Mouse (Mus musculus): ENCODE measurements around the gene Ccdc40. TPM values are rescaled to one million over a fixed set of nuclear protein-coding genes. Genes with fewer than 3 reads are reported as not detected.
A peak's percentile ranks its signal among the peaks of the same experiment; 100 is the strongest.

The Ccdc40 gene
- polyA plus RNA-seq, 1 experiment = 0.81 TPM

DNA sequence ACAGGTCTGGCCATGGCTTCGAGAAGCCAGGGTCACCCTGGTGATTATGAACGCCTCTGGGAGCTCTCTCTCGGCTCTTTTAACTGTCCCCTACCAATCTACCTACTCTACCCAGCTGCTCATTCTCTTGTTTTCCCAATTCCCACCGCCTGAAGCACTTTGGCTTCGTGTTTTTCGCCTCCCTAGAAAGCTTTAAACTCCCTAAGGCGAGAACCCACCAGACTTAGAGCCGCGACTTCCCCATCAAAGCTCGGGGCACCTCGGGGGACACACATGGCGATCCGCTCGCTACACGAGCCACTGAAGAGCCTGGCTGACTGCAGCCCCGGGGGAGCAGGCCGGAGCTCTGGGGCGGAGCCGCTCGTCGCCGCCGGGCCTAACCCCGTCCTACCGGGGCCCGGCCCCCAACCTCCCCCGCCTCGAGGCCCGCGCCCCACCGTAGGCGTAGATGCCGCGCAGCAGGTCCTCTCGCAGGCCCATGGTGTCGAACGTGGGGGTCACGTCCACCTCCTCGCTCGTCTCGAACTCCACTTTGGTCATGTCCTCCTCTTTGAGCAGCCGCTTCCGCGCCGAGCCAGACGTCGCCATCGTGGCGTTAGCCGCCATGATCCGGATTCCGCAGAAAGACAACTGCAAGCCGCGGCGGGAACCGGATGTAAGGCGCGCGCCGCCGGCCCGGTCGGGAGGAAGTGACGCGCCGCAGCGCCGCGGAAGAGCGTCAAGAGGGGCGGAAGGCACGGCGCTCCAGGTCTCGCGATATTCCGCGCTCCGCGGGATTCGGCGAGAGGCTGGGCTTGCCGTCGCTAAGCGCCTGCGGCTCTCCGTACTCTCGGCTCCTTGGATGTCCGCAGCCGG is 71.2 kb downstream of the Ccdc40 start, which contains the start of gene Eif4a3:
Gene Eif4a3, minus strand, starts transcription at position 699 of the 855 bp plus-strand sequence.
- Histone ChIP-seq H3K4me1 (ENCODE audit: control insufficient read depth, insufficient read depth, low read length) (0 out of 2 replicates have a peak, but pooled peaks cover 2% of the 10 kb centered on the region), H3K4me3 (ENCODE audit: insufficient read depth, low read length) (peak within 1 kb of the TSS; percentile 99), H3K27ac (ENCODE audit: insufficient read depth, low read length) (peak within 1 kb of the TSS; percentile 83)
- no peak for TF ChIP-seq CTCF (IDR thresholded peaks at IDR 0.05; ENCODE audit: borderline replicate concordance, insufficient read depth, low read length)
- peak; percentile 73 for TF ChIP-seq POLR2A (IDR thresholded peaks at IDR 0.05; ENCODE audit: low read depth, low read length)

- H3K4me1 ChIP-seq (ENCODE audit: control insufficient read depth, insufficient read depth, low read length) = 0 out of 2 replicates have a peak, but pooled peaks cover 2% of the 10 kb centered on the region
- TF ChIP-seq POLR2A (IDR thresholded peaks at IDR 0.05; ENCODE audit: low read depth, low read length) = no peak
- no peak for TF ChIP-seq CTCF (IDR thresholded peaks at IDR 0.05; ENCODE audit: borderline replicate concordance, insufficient read depth, low read length)
- peak overlapping the region; percentile 83 for H3K27ac ChIP-seq (ENCODE audit: insufficient read depth, low read length)
- H3K4me3 ChIP-seq (ENCODE audit: insufficient read depth, low read length) = peak overlapping the region; percentile 99
Observed at GRCm38 (mm10) chr11:119300246-119300935, 72.0 kb downstream of the Ccdc40 start.

DNA sequence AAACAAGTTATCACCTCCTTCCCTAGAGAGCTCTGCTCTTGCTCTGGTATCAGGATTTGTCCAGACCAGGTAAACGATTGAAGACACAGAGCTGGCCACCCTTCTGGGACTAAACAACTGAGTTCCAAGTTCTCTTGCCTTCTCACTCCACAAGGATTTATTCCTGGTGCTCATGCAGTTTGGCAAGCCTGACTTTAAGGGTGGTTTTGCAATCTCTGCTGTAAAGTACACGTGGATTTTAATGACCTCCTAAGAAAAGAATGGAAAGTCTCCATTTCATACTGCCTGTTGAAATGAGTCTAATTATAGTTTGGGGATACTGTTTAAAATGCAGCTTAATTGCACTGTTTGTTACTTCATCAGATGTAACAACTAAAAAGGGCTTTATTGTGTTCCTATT is 72.6 kb downstream of the Ccdc40 start:
- Histone ChIP-seq H3K4me3 (ENCODE audit: insufficient read depth, low read length) (no peak overlapping the region), H3K27ac (ENCODE audit: insufficient read depth, low read length) (no peak overlapping the region), H3K4me1 (ENCODE audit: control insufficient read depth, insufficient read depth, low read length) (0 out of 2 replicates have a peak, but pooled peaks cover 2% of the 10 kb centered on the region)
- no peak for TF ChIP-seq CTCF (IDR thresholded peaks at IDR 0.05; ENCODE audit: borderline replicate concordance, insufficient read depth, low read length)
- TF ChIP-seq POLR2A (IDR thresholded peaks at IDR 0.05; ENCODE audit: low read depth, low read length) = no peak

- 0 out of 2 replicates have a peak, but pooled peaks cover 2% of the 10 kb centered on the region for H3K4me1 ChIP-seq (ENCODE audit: control insufficient read depth, insufficient read depth, low read length)
- no peak for TF ChIP-seq POLR2A (IDR thresholded peaks at IDR 0.05; ENCODE audit: low read depth, low read length)
- TF ChIP-seq CTCF (IDR thresholded peaks at IDR 0.05; ENCODE audit: borderline replicate concordance, insufficient read depth, low read length) = peak; percentile 68
- H3K27ac ChIP-seq (ENCODE audit: insufficient read depth, low read length) = no peak overlapping the region
- H3K4me3 ChIP-seq (ENCODE audit: insufficient read depth, low read length) = no peak overlapping the region
Observed at GRCm38 (mm10) chr11:119304904-119305712, 76.7 kb downstream of the Ccdc40 start.

GRCm38 (mm10) chr11:119306762-119307657 is 78.6 kb downstream of the Ccdc40 start:
- TF ChIP-seq POLR2A (IDR thresholded peaks at IDR 0.05; ENCODE audit: low read depth, low read length) (no peak), CTCF (IDR thresholded peaks at IDR 0.05; ENCODE audit: borderline replicate concordance, insufficient read depth, low read length) (no peak)
- Histone ChIP-seq H3K27ac (ENCODE audit: insufficient read depth, low read length) (no peak overlapping the region), H3K4me1 (ENCODE audit: control insufficient read depth, insufficient read depth, low read length) (no peaks in the 10 kb centered on the region)

GRCm38 (mm10) chr11:119307658-119307867 is 79.2 kb downstream of the Ccdc40 start, which contains the start of gene Card14:
Gene Card14, plus strand, starts transcription at chr11:119307768.
- H3K27ac ChIP-seq (ENCODE audit: insufficient read depth, low read length) = no peak within 1 kb of the TSS

More at GRCm38 (mm10) chr11:119306762-119307657, 78.6 kb downstream of the Ccdc40 start:
- H3K4me3 ChIP-seq (ENCODE audit: insufficient read depth, low read length) = no peak overlapping the region

GRCm38 (mm10) chr11:119307916-119308315 is 79.5 kb downstream of the Ccdc40 start:
- no peaks in the 10 kb centered on the region for H3K4me1 ChIP-seq (ENCODE audit: control insufficient read depth, insufficient read depth, low read length)
- TF ChIP-seq CTCF (IDR thresholded peaks at IDR 0.05; ENCODE audit: borderline replicate concordance, insufficient read depth, low read length) (no peak), POLR2A (IDR thresholded peaks at IDR 0.05; ENCODE audit: low read depth, low read length) (no peak)
- no peak overlapping the region for H3K27ac ChIP-seq (ENCODE audit: insufficient read depth, low read length)
- no peak overlapping the region for H3K4me3 ChIP-seq (ENCODE audit: insufficient read depth, low read length)

More at GRCm38 (mm10) chr11:119307658-119307867, 79.2 kb downstream of the Ccdc40 start, which contains the start of gene Card14:
- Histone ChIP-seq H3K4me3 (ENCODE audit: insufficient read depth, low read length) (no peak within 1 kb of the TSS), H3K4me1 (ENCODE audit: control insufficient read depth, insufficient read depth, low read length) (no peaks in the 10 kb centered on the region)
- no peak for TF ChIP-seq POLR2A (IDR thresholded peaks at IDR 0.05; ENCODE audit: low read depth, low read length)
- TF ChIP-seq CTCF (IDR thresholded peaks at IDR 0.05; ENCODE audit: borderline replicate concordance, insufficient read depth, low read length) = no peak

DNA sequence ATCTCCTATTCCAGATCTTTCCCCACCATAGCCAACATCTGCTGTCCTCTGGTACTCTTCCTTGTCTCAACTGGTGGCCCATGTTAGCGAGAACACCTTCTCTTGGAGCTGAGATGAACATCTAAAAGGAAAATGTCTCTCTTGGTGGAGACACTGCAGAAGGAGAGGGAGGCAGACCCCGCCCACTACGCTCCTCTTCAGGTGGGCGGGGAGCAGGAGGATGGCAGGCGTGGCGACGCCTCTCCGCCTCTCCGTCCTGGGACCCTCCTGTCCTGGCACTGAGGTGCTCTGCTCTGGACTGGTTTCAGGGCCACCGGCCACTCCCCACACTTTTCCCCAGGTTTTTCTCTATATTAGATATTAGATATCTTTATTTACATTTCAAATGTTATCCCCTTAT is 82.2 kb downstream of the Ccdc40 start:
- TF ChIP-seq CTCF (IDR thresholded peaks at IDR 0.05; ENCODE audit: borderline replicate concordance, insufficient read depth, low read length) = no peak
- no peak for TF ChIP-seq POLR2A (IDR thresholded peaks at IDR 0.05; ENCODE audit: low read depth, low read length)
- Histone ChIP-seq H3K4me1 (ENCODE audit: control insufficient read depth, insufficient read depth, low read length) (no peaks in the 10 kb centered on the region), H3K4me3 (ENCODE audit: insufficient read depth, low read length) (no peak overlapping the region), H3K27ac (ENCODE audit: insufficient read depth, low read length) (no peak overlapping the region)
